Mouse (Mus musculus): ENCODE results near the gene Cfap99. TPM values are rescaled to one million over a fixed set of nuclear protein-coding genes. Genes with fewer than 3 reads are reported as not detected.

Gene Cfap99
- not detected in 2 replicates for polyA plus RNA-seq (2011; ENCODE audit: insufficient read depth, insufficient read length, low replicate concordance, missing spikeins)

DNA sequence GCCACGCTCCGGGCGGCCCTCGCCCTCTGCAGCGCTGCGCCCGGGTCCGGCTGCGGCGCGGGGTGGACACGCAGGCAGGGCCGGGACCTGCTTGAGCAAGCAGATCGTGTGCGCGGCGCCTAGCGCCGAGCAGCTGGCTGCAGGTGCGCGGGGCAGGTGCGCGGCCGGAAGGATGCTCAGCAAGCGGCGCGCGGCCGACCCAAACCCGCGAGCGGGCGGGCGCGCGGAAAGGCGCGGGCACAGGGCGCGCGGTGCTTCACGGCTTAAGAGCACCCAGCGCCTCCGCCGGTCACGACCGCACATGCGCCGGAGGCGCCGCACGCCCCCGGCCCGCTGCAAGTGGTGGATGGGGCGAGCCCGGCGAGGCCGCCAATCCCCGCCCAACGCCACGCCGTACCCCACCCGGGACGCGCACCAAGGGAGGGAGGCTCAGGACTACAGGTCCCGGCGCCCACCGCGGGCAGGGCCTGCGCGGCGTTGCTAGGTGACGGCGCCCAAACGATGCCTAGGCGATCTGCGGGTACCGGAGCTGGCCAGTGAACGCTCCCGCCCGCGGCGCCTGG, at the start of gene Cfap99, which contains the start of gene Zfyve28:
TSS of gene Cfap99 (plus strand) at position 447 of the 563 bp plus-strand sequence.
TSS of gene Zfyve28 (minus strand) at position 296 of the 563 bp plus-strand sequence.
- Histone ChIP-seq H3K27ac (ENCODE audit: control insufficient read depth, insufficient read depth, low read depth, low read length, poor library complexity) (no peak within 1 kb of the TSS), H3K4me1 (ENCODE audit: control insufficient read depth, insufficient read depth, low read length) (no peaks in the 10 kb centered on the region; the same call in 1 of the 2 replicates), H3K4me3 (replicated peaks; ENCODE audit: control insufficient read depth, low read depth, low read length) (peak within 1 kb of the TSS; percentile 43)
- TF ChIP-seq POLR2A (IDR thresholded peaks at IDR 0.05; ENCODE audit: borderline replicate concordance, control insufficient read depth, low read depth, low read length) (no peak), CTCF (IDR thresholded peaks at IDR 0.05; ENCODE audit: control insufficient read depth, insufficient read depth, low read length) (no peak)
- under 1% methylated on average over 83 of the region's 83 CpGs for WGBS

DNA sequence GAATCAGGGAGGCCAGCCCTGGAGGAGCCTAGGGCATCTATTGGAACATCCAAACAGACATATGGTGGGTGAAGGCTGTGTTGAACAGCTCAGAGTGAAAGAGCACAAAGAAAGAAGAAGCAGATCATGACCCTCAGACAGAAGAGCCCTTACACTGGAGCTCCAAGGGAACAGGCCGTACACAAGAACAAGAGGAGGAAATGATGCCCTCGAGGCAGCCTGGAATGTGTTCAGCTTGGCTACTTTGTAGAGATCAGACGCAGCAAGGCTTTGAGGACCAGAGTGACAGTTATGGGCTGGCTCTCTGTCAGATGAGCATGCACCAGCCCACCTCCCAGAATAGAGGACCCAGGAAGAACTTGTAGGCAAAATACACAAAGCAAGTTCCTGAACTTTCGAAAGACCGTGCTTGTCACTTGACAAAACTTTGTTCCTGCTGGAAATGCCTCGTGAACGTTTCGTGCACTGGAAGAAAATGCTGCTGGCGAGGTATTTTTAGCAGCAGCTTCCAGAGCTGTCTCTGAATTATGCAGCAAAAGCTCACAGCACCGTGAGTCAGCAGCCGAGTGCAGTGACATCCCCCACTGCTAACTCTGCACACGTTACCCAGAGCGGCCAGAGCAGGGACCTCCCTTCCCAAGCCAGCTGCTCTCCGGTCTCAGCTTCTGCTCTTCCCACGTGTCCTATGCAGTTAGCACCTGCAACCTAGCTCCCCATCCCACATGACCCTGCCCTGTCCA, 46.0 kb upstream of the Cfap99 start:
- H3K4me3 ChIP-seq (replicated peaks; ENCODE audit: control insufficient read depth, low read depth, low read length): no peak overlapping the region
- H3K27ac ChIP-seq (ENCODE audit: control insufficient read depth, insufficient read depth, low read depth, low read length, poor library complexity): no peak overlapping the region
- 5% methylated on average over 15 of the region's 15 CpGs for WGBS
- no peak for TF ChIP-seq POLR2A (IDR thresholded peaks at IDR 0.05; ENCODE audit: borderline replicate concordance, control insufficient read depth, low read depth, low read length)
- TF ChIP-seq CTCF (IDR thresholded peaks at IDR 0.05; ENCODE audit: control insufficient read depth, insufficient read depth, low read length): no peak
- no peaks in the 10 kb centered on the region for H3K4me1 ChIP-seq (ENCODE audit: control insufficient read depth, insufficient read depth, low read length)

- Histone ChIP-seq H3K4me1 (ENCODE audit: control insufficient read depth, insufficient read depth, low read length) (no peaks in the 10 kb centered on the region), H3K27ac (ENCODE audit: control insufficient read depth, insufficient read depth, low read depth, low read length, poor library complexity) (no peak overlapping the region), H3K4me3 (replicated peaks; ENCODE audit: control insufficient read depth, low read depth, low read length) (no peak overlapping the region)
- TF ChIP-seq CTCF (IDR thresholded peaks at IDR 0.05; ENCODE audit: control insufficient read depth, insufficient read depth, low read length): no peak
- TF ChIP-seq POLR2A (IDR thresholded peaks at IDR 0.05; ENCODE audit: borderline replicate concordance, control insufficient read depth, low read depth, low read length): no peak
- 72% methylated on average over 5 of the region's 5 CpGs for WGBS
These were observed 45.3 kb upstream of the Cfap99 start for GRCm38 (mm10) chr5:34243062-34243461.

DNA sequence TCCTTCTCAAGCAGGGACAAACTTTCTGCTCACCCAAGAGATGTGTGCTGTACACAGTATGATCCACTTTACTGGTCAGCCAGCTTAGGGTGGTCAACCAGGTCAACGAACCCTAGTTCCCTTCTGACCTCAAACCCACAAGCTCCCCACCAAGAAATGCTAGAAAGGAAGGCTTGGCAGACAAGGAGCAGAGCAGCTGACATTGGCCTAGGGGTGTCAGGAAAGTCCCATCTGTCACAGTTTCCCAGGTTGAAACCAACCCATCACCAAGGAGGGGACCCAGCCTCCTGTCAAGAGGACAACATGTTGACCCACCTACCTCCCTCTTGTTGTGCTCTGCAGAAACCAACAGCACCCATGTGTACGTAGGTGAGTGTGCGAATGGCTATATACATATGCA, 42.0 kb upstream of the Cfap99 start:
- H3K4me1 ChIP-seq (ENCODE audit: control insufficient read depth, insufficient read depth, low read length): peaks cover 1% of the 10 kb centered on the region; the same call in 1 of the 2 replicates
- WGBS: 82% methylated on average over 3 of the region's 3 CpGs

DNA sequence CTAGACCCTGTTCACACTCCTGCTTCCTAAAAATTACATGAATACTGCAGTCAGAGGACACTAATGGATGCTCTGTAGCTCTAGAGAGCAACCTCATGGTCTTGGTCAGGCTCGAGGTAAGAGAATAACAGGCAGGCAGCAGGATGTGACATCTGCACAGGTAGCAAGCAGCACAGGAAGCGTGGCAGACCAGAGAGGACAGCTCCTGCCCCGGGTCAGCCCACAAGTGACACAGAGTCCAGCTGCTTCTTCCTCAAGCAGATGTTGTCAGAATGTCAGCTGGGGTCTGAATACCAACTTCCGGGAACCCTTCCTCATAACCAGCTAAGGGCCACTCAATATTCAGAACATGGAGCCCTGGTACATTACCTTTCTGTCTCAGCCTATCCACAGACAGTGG, 39.3 kb upstream of the Cfap99 start:
- H3K4me1 ChIP-seq (ENCODE audit: control insufficient read depth, insufficient read depth, low read length): peaks cover 1% of the 10 kb centered on the region; the same call in 1 of the 2 replicates
- TF ChIP-seq POLR2A (IDR thresholded peaks at IDR 0.05; ENCODE audit: borderline replicate concordance, control insufficient read depth, low read depth, low read length) (no peak), CTCF (IDR thresholded peaks at IDR 0.05; ENCODE audit: control insufficient read depth, insufficient read depth, low read length) (no peak)
- H3K27ac ChIP-seq (ENCODE audit: control insufficient read depth, insufficient read depth, low read depth, low read length, poor library complexity): no peak overlapping the region
- 32% methylated on average over 4 of the region's 4 CpGs for whole genome bisulfite sequencing
- no peak overlapping the region for H3K4me3 ChIP-seq (replicated peaks; ENCODE audit: control insufficient read depth, low read depth, low read length)

More for the DNA sequence above, 42.0 kb upstream of the Cfap99 start:
- no peak overlapping the region for H3K27ac ChIP-seq (ENCODE audit: control insufficient read depth, insufficient read depth, low read depth, low read length, poor library complexity)
- TF ChIP-seq POLR2A (IDR thresholded peaks at IDR 0.05; ENCODE audit: borderline replicate concordance, control insufficient read depth, low read depth, low read length) (no peak), CTCF (IDR thresholded peaks at IDR 0.05; ENCODE audit: control insufficient read depth, insufficient read depth, low read length) (no peak)
- H3K4me3 ChIP-seq (replicated peaks; ENCODE audit: control insufficient read depth, low read depth, low read length): no peak overlapping the region

GRCm38 (mm10) chr5:34250090-34250489, 38.3 kb upstream of the Cfap99 start:
- Histone ChIP-seq H3K27ac (ENCODE audit: control insufficient read depth, insufficient read depth, low read depth, low read length, poor library complexity) (no peak overlapping the region), H3K4me3 (replicated peaks; ENCODE audit: control insufficient read depth, low read depth, low read length) (no peak overlapping the region), H3K4me1 (ENCODE audit: control insufficient read depth, insufficient read depth, low read length) (peaks cover 1% of the 10 kb centered on the region; the same call in 1 of the 2 replicates)
- TF ChIP-seq CTCF (IDR thresholded peaks at IDR 0.05; ENCODE audit: control insufficient read depth, insufficient read depth, low read length) (no peak), POLR2A (IDR thresholded peaks at IDR 0.05; ENCODE audit: borderline replicate concordance, control insufficient read depth, low read depth, low read length) (no peak)
- 68% methylated on average over 3 of the region's 3 CpGs for WGBS

DNA sequence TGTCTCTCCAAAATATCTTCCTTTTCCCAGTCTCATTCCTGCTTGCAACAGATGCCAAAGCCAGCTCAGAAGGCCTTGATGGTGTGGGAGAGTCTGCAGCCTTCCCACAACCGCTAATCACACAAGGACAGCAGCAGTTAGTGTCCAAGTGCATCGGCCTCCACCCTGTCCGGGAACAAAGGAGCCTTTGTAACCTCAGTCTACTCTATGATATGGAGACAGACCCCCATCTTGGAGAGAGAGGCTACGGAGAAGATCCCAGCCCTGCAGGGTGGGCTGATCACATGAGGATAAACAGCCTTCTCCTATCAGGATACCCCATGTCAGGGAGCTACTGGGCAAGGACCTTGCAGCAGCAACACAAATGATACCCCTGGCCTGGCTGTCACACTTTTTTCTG, 36.6 kb upstream of the Cfap99 start:
- Histone ChIP-seq H3K4me1 (ENCODE audit: control insufficient read depth, insufficient read depth, low read length) (peaks cover 1% of the 10 kb centered on the region; the same call in 1 of the 2 replicates), H3K27ac (ENCODE audit: control insufficient read depth, insufficient read depth, low read depth, low read length, poor library complexity) (no peak overlapping the region), H3K4me3 (replicated peaks; ENCODE audit: control insufficient read depth, low read depth, low read length) (no peak overlapping the region)
- TF ChIP-seq POLR2A (IDR thresholded peaks at IDR 0.05; ENCODE audit: borderline replicate concordance, control insufficient read depth, low read depth, low read length): no peak
- TF ChIP-seq CTCF (IDR thresholded peaks at IDR 0.05; ENCODE audit: control insufficient read depth, insufficient read depth, low read length): no peak
- 79% methylated on average over 4 of the region's 4 CpGs for WGBS

GRCm38 (mm10) chr5:34252307-34252966, 36.0 kb upstream of the Cfap99 start:
- no peak overlapping the region for H3K4me3 ChIP-seq (replicated peaks; ENCODE audit: control insufficient read depth, low read depth, low read length)
- WGBS: 58% methylated on average over 4 of the region's 4 CpGs
- peaks cover 1% of the 10 kb centered on the region; the same call in 1 of the 2 replicates for H3K4me1 ChIP-seq (ENCODE audit: control insufficient read depth, insufficient read depth, low read length)
- TF ChIP-seq CTCF (IDR thresholded peaks at IDR 0.05; ENCODE audit: control insufficient read depth, insufficient read depth, low read length) (no peak), POLR2A (IDR thresholded peaks at IDR 0.05; ENCODE audit: borderline replicate concordance, control insufficient read depth, low read depth, low read length) (no peak)
- no peak overlapping the region for H3K27ac ChIP-seq (ENCODE audit: control insufficient read depth, insufficient read depth, low read depth, low read length, poor library complexity)

Measured in bone marrow, adult 2 months (tissue).